Mouse (Mus musculus): ENCODE data around the gene Nuak2.

DNA sequence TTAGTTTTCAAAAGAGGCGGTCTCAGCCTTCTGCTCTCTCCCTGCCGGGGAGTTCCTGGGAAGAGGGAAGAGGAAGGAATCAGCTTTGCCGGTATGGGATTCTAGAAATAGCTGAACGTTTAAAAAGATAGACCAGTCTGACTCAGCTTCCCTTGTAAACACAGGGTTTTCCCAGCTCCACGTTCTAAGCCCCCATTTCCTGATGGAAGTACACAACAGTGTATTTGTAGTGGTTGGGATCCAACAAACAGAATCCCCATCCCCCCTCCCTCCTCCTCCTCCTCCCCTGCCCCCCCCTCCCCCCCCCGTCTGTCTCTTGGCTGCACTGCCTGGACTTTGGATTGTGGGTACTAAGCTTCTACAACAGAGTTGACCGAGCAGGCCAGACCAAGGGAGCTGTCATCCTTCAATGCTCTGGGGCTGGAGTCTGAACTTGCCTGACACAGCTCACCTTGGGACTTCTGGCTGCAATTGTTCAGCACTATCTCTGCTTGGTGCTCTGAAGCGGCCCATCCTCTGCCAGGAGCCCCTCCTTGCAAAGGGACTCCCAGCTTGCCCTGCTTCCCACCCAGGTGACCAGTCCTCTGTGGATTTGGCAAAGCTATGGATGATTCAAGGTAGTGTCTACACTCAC, 22.2 kb downstream of the Nuak2 start:
- TF ChIP-seq POLR2A (IDR thresholded peaks at IDR 0.05; ENCODE audit: borderline replicate concordance, control insufficient read depth, low read depth, low read length) (no peak), CTCF (IDR thresholded peaks at IDR 0.05; ENCODE audit: control insufficient read depth, insufficient read depth, low read length) (no peak)
